Mouse (Mus musculus) cerebellum, postnatal 4 days (tissue): Measurements from ENCODE around the gene Dmbx1.

Experiments used
- DNase-seq, 2 experiments: peaks; one replicate each; pipeline ENCODE4 v3.0.0; 2022; ENCODE audit warnings: low spot score in 2 of 2, mixed read lengths in 1 of 2

The Dmbx1 gene

DNA sequence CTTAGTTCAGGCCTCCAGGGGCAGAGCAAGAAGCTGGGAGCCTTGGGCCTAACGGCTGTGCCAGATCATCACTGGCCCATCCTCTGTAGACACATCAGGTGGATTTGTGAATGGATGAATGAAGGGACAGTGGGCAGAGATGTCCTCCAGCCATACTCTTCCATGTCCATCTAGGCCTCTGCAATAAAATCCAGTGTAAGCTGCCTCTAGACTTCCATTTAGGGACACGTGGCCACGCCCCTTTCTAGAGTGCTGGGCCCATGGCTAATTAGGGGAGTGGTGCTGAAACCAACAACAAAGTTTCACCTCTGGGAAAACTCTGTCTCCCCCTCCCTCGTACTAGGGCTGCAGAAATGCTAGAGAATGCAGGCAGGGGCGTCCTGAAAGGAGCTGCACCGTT is 49.7 kb downstream of the Dmbx1 start:
- no peak for DNase-seq

DNA sequence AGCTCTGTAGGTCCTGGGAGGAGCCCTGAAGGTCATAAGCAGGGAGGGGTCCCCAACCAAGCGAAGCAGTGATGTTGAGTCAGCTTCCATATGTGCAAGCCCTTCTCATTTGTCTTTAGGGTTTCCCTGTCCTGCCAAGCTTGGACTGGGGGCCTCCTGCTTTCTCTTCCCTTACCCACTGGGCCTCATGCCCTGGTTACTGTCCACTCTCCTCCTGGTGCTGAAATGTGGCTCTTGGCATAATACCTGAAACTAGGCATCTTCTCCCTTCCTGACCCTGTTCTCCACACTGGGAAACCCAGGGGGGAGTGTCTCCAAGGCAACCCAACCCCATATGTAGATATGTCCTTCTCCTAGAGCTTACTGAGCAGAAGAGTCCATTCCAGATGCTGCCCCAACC is 52.9 kb downstream of the Dmbx1 start:
- DNase-seq = no peak

DNA sequence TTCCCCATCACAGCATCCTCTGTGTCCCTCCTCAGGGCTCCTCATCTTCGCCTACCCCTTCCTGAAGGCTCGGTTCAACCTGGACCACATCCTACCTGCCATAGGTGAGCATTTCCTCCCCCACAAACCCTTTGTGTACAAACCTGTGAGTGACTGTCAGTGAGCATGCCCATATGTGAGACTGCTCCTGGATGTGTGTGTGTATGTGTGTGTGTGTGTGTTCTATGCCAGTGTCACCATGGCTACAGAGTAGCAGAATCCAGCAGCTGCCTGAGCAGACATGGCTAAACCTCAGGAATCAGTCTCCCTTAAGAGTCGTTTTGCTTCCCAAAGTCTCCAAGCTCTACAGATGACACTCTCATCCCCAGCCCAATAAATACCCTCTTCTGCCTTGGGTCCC is 53.9 kb downstream of the Dmbx1 start:
- no peak for DNase-seq

DNA sequence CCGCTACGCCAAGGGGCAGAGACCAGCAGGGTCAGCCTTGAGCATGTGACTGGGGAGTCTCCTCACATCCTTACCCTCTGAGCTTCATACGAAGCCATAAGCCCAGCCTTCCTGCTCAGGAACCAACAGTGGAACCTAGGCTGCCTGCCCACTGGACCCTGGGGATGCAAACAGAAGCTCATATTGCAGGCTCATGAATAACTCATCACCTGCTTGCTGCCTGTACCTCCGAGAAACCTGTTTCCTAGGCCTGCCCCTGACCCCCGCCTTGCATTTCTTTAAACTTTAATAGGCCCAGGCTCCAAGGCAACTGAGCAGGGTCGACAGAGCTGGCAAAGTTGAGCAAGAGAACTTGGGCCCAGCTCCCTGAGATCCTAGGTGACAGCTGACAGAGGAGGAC is 55.7 kb downstream of the Dmbx1 start, which contains the start of gene Kncn:
TSS of gene Kncn (plus strand) at position 379 of the 400 bp plus-strand sequence.
- no peak for DNase-seq

DNA sequence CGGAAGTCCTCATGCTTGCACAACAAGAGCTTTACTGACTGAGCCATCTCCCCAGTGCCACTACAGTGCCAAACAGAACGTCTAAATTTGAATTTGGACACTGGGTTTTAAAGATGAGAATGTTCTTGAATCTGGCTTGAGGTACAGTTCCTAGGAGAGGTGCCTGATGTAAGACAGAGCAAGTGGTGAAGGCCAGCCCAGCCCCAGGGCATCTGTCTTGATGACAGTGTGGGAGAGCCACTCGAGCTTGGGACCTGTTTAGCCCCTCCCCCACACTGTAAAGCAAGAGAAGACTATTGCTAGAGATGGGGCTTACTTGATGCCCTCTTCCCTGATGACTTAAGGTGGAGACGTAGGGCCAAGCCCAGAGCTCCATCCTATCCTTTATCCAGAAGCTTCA is 57.5 kb downstream of the Dmbx1 start:
- no peak for DNase-seq

DNA sequence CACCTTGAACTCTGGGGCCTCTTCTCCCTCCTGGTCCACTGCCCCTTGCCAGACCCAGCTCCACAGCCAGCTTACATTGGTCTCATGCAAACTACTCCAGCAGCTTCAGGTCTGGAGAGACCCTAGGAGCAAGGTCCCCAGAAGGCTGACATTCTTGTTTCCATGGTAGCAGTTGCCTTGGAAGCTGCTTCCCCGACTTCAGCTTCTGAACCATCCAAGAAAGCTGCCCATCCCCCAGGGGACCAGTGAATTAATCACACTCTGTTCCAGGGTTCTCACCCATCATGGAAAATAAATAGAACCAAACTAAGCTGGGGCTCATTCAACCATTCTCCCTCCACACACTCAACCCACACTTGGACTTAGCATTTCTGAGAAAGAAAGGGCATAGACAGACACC is 58.5 kb downstream of the Dmbx1 start:
- DNase-seq = peak in 1 of 2 experiments; percentile 46

DNA sequence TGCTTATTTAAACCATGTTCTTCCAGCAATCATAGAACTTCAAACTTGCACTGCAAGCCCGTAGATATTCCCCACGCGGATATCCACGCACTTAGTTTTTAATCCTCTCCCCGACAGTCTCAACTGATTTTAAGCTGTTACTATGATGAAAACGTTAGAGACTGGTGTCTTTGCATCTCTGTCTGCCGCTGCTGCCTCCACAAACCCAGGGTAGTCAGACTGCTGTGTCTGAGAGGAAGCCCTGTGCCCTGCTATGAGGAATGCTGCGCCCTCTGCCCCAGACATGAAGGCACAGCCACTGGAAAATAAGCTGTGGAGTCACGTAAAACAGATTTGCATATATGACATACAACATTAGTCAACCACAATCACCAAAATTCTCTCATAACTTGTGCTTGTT is 60.9 kb downstream of the Dmbx1 start:
- DNase-seq = no peak

DNA sequence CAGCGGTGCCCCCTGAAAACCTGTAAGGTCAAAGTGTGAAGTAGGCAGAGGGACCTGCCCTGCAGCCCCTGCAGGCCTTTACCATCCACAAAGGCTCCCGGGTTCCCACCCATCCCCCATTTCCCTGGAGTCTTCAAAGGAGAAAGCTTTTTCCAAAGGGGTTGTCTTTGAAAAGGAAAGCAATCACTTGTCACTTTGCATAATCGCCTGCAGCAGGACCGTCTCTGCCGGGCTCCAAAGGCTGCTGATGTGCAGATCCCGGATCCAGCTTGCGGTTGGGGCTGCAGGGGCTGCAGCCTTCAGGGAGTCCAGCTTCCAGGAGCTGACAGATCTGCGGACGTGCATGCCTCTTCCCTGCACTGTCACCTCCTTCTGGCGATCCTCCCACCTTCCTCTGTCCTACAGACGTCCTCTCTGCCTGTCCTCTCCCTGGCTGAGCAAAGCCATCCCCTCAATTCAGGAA is 61.5 kb downstream of the Dmbx1 start:
- no peak for DNase-seq

DNA sequence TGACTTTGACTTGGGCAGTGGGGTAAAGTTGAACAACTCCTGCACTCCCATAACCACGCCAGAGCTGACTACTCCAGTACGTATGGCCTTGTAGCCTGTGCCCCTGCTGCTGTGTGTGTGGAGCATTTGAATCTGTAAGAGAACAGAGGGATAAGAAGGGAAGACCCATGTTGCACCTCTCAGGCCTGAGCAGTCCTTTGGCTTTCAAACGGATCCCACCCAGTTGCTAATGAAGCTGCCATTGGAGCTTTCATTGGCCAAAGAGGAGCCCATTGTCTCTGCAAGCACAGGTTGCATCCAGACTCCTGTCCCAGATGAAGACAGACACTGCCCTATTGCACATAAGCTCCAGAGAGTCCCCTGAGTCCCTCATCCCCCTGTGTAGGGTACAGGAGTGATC is 66.5 kb downstream of the Dmbx1 start:
- no peak for DNase-seq

DNA sequence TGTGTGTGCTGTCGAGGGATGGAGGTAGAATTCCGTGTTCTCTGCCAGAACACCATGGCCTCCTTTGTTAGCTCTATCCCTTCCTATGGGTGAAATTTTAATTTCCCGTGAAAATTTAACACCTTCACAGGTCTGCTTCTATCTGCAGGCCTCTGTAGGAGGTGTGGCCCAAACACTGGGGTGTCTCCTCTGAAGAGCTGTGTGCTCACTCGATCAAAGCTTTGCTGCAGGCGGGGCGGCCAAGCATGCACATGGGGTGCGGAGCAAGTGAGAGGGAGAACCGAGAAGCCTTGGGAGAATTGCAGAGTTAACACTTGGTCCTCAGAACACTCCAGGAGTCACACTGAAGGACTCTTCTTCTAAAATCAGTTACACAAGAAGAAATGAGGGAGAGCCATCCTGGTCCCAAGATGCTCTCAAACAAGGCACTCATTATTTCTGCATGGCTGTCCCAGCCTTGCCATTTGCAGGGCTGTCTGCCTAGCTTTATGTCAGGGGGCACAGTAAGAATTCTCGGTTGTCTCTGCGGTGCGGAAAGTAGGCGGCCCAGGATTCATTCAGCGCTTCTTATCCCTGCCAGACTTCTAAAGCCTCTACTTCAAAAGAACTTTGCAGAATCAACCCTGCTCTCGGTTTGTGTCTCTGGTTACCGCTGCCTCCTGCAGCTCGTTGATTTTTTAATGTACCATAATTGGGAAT is 70.1 kb downstream of the Dmbx1 start:
- no peak for DNase-seq
